Mouse (Mus musculus) forelimb bud, embryonic 11.5 days (tissue): ENCODE results near the gene Tbp.

ENCODE experiments used
- DNase-seq: peaks from one replicate; pipeline ENCODE4 v3.0.0-alpha.2; 2012; ENCODE audit warnings: low read depth, low spot score

The Tbp gene

GRCm38 (mm10) chr17:15499656-15500394 is at the start of gene Tbp, which contains the start of gene Psmb1:
TSS of gene Tbp (plus strand) at chr17:15499888.
TSS of gene Psmb1 (minus strand) at chr17:15499751.
- peak; percentile 98 for DNase-seq

GRCm38 (mm10) chr17:15455203-15455602 is 44.5 kb upstream of the Tbp start:
- DNase-seq = no peak

GRCm38 (mm10) chr17:15456595-15456994 is 43.1 kb upstream of the Tbp start:
- DNase-seq = no peak

GRCm38 (mm10) chr17:15459761-15460160 is 39.9 kb upstream of the Tbp start:
- DNase-seq = no peak

- DNase-seq = no peak
Measured at GRCm38 (mm10) chr17:15461921-15462495, 37.7 kb upstream of the Tbp start.

GRCm38 (mm10) chr17:15467669-15468068 is 32.0 kb upstream of the Tbp start:
- DNase-seq = peak; percentile 82

GRCm38 (mm10) chr17:15472671-15473070 is 27.0 kb upstream of the Tbp start:
- no peak for DNase-seq

- no peak for DNase-seq
Measured at GRCm38 (mm10) chr17:15490542-15490941, 9.1 kb upstream of the Tbp start.

GRCm38 (mm10) chr17:15497882-15498752 is 1.6 kb upstream of the Tbp start:
- DNase-seq = peak; percentile 85

GRCm38 (mm10) chr17:15498753-15499113 is 955 bp upstream of the Tbp start:
- no peak for DNase-seq

- no peak for DNase-seq
Measured at GRCm38 (mm10) chr17:15510694-15511093, 11.0 kb downstream of the Tbp start.

- no peak for DNase-seq
Measured at GRCm38 (mm10) chr17:15517776-15518175, 18.1 kb downstream of the Tbp start.

- DNase-seq = no peak
Measured at GRCm38 (mm10) chr17:15518186-15518585, 18.5 kb downstream of the Tbp start.

- no peak for DNase-seq
Measured at GRCm38 (mm10) chr17:15518766-15519165, 19.1 kb downstream of the Tbp start.

- DNase-seq = no peak
Measured at GRCm38 (mm10) chr17:15526304-15526703, 26.6 kb downstream of the Tbp start.

- peak; percentile 93 for DNase-seq
Measured at GRCm38 (mm10) chr17:15526986-15527810, 27.5 kb downstream of the Tbp start, which contains the start of gene Pdcd2. TSS of gene Pdcd2 (minus strand) at chr17:15527301.

GRCm38 (mm10) chr17:15527811-15528136 is 28.1 kb downstream of the Tbp start:
- DNase-seq = no peak

GRCm38 (mm10) chr17:15528887-15529286 is 29.2 kb downstream of the Tbp start:
- no peak for DNase-seq

GRCm38 (mm10) chr17:15530141-15530540 is 30.5 kb downstream of the Tbp start:
- no peak for DNase-seq

GRCm38 (mm10) chr17:15535162-15535800 is 35.6 kb downstream of the Tbp start:
- DNase-seq = no peak

- DNase-seq = no peak
Measured at GRCm38 (mm10) chr17:15535943-15536342, 36.3 kb downstream of the Tbp start.
